Mouse (Mus musculus): ENCODE data around the gene Ctxn1. TPM values are rescaled to one million over a fixed set of nuclear protein-coding genes. Genes with fewer than 3 reads are reported as not detected.
A peak's percentile ranks its signal among the peaks of the same experiment; 100 is the strongest.

The Ctxn1 gene
- total and polyA plus RNA-seq, 3 experiments = 0.58 to 5.6 TPM; not detected in 1

DNA sequence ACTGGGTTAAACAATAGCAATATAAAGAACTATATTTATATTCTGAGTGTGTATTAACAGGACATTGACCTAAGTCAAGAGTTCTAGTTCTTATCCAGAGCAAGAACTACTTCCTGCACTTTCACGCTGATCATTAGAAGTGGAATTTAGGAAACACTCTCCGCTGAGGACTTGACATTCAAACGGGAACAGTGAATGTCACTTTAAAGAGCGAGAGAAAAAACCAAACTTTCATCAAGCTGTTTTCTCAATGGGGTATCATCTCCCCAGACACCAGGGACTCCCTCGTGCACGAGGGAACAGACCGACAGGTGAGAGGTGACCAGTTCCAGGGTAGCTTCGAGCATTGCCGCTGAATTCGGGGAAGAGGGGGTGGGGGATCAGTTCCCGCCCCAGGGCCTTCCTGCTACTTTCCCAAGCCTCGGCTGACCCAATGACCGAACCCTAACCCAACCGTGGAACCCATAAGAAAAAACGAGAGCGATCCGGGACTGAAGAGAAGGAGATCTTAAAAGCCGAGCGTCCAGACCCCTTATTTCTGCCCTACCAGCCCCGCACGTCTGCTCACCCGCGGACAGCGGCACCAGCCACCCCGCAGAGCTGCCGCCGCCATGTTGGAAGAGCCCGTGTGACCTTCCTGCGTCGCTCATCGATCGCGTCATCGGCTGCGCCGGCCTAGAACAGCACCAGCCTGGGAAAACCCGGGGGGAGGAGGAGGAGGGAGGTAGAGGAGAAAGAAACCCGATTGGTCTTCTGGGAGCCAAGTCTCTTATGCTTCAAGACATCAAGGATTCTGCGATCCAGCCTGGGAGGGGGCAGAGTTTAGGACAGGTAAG lies 16.4 kb upstream of the Ctxn1 start, which contains the start of gene Timm44:
Gene Timm44 (minus strand): TSS at position 639 of the 836 bp plus-strand sequence.
- no peaks in the 10 kb centered on the region for H3K9me3 ChIP-seq (replicated peaks; ENCODE audit: insufficient read depth, low read length)

DNA sequence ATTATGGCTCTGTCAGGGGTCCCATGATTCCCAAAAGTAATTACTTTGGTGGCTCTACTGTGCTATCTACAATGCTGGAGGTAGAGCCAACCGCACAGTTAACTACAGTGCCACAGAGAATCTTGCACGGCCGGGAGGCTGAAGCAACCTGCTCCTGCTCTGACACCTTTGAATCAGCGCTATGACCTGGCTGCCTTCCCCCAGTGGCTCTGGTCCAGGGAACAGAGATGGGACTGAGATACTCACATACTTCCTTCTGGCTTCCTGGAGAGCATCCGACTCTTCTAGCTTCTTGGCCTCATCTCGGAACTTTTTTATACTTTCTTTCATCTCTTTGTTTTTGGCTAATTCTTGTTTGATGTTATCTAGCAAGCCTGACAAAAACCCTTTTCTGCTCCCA lies 10.5 kb upstream of the Ctxn1 start:
- Histone ChIP-seq H3K9ac (ENCODE audit: control insufficient read depth, low read depth, low read length, poor library complexity, severe bottlenecking) (no peak overlapping the region), H3K9me3 (replicated peaks; ENCODE audit: insufficient read depth, low read length) (no peaks in the 10 kb centered on the region), H3K4me1 (ENCODE audit: control insufficient read depth in 1 of 2, insufficient read depth in 2 of 2, low read length in 2 of 2) (peaks cover 0 to 4% of the 10 kb centered on the region in 2 experiments; a peak in 1 of 4 replicates), H3K79me2 (ENCODE audit: control insufficient read depth, insufficient read depth, low read length, poor library complexity) (peaks cover 3% of the 10 kb centered on the region), H3K4me3 (ENCODE audit: control insufficient read depth in 1 of 2, insufficient read depth in 1 of 2, low read depth in 2 of 2, low read length in 2 of 2) (no peak overlapping the region), H3K27me3 (ENCODE audit: control insufficient read depth in 1 of 2, insufficient read depth in 2 of 2, low read length in 2 of 2) (no peaks in the 10 kb centered on the region), H3K36me3 (ENCODE audit: control insufficient read depth in 1 of 2, insufficient read depth in 2 of 2, low read length in 2 of 2) (peaks cover 6 to 24% of the 10 kb centered on the region in 2 experiments), H3K27ac (ENCODE audit: control insufficient read depth, low read depth, low read length) (no peak overlapping the region)
- DNase-seq (ENCODE audit: low read depth, low spot score) = no peak
- TF ChIP-seq JUND (IDR thresholded peaks at IDR 0.05; ENCODE audit: low read depth, low read length) (no peak), MAX (IDR thresholded peaks at IDR 0.05; ENCODE audit: low read length) (no peak), KAT2A (conservative IDR thresholded peaks at IDR 0.05; ENCODE audit: low read depth, low read length) (no peak), SMC3 (IDR thresholded peaks at IDR 0.05; ENCODE audit: low read depth, low read length) (no peak), BHLHE40 (IDR thresholded peaks at IDR 0.05; ENCODE audit: borderline replicate concordance, low read depth, low read length) (no peak), TBP (IDR thresholded peaks at IDR 0.05; ENCODE audit: low read depth, low read length) (no peak), ZKSCAN1 (IDR thresholded peaks at IDR 0.05; ENCODE audit: low read depth, low read length) (no peak), MXI1 (IDR thresholded peaks at IDR 0.05; ENCODE audit: low read depth, low read length) (no peak), NELFE (IDR thresholded peaks at IDR 0.05; ENCODE audit: low read depth, low read length) (no peak), E2F4 (IDR thresholded peaks at IDR 0.05; ENCODE audit: borderline replicate concordance, low read depth, low read length) (no peak), USF2 (IDR thresholded peaks at IDR 0.05; ENCODE audit: borderline replicate concordance in 1 of 2, insufficient read depth in 1 of 2, low read depth in 1 of 2, low read length in 2 of 2) (no peak), GATA1 (IDR thresholded peaks at IDR 0.05; ENCODE audit: low read depth, low read length) (no peak), TCF12 (IDR thresholded peaks at IDR 0.05; ENCODE audit: low read depth, low read length) (no peak), EP300 (IDR thresholded peaks at IDR 0.05; ENCODE audit: low read depth in 1 of 2, low read length in 2 of 2) (no peak), ZNF384 (IDR thresholded peaks at IDR 0.05; ENCODE audit: low read depth, low read length) (no peak)

More for the DNA sequence above, 16.4 kb upstream of the Ctxn1 start, which contains the start of gene Timm44:
- peak; percentile 97 for DNase-seq (ENCODE audit: low read depth, low spot score)
- Histone ChIP-seq H3K9ac (ENCODE audit: control insufficient read depth, low read depth, low read length, poor library complexity, severe bottlenecking) (peak within 1 kb of the TSS; percentile 92), H3K36me3 (ENCODE audit: control insufficient read depth in 1 of 2, insufficient read depth in 2 of 2, low read length in 2 of 2) (peaks cover 8 to 9% of the 10 kb centered on the region in 2 experiments), H3K27ac (ENCODE audit: control insufficient read depth, low read depth, low read length) (peak within 1 kb of the TSS; percentile 69), H3K27me3 (ENCODE audit: control insufficient read depth in 1 of 2, insufficient read depth in 2 of 2, low read length in 2 of 2) (no peaks in the 10 kb centered on the region), H3K4me1 (ENCODE audit: control insufficient read depth in 1 of 2, insufficient read depth in 2 of 2, low read length in 2 of 2) (peaks cover 2 to 10% of the 10 kb centered on the region in 2 experiments; a peak in 3 of 4 replicates), H3K4me3 (ENCODE audit: control insufficient read depth in 1 of 2, insufficient read depth in 1 of 2, low read depth in 2 of 2, low read length in 2 of 2) (peak within 1 kb of the TSS; percentile 53 to 91), H3K79me2 (ENCODE audit: control insufficient read depth, insufficient read depth, low read length, poor library complexity) (peaks cover 15% of the 10 kb centered on the region)
- TF ChIP-seq MYC (IDR thresholded peaks at IDR 0.05; ENCODE audit: low read depth, low read length) (peak; percentile 32; the same call in 1 of the 2 replicates), MYB (IDR thresholded peaks at IDR 0.05; ENCODE audit: low read depth, low read length) (no peak), JUND (IDR thresholded peaks at IDR 0.05; ENCODE audit: low read depth, low read length) (no peak), ELF1 (IDR thresholded peaks at IDR 0.05; ENCODE audit: low read depth, low read length) (peak; percentile 73), MXI1 (IDR thresholded peaks at IDR 0.05; ENCODE audit: low read depth, low read length) (peak; percentile 90), ETS1 (IDR thresholded peaks at IDR 0.05; ENCODE audit: low read depth, low read length) (no peak), MAZ (IDR thresholded peaks at IDR 0.05; ENCODE audit: low read depth, low read length) (peak; percentile 97), NELFE (IDR thresholded peaks at IDR 0.05; ENCODE audit: low read depth, low read length) (peak; percentile 90), NRF1 (IDR thresholded peaks at IDR 0.05; ENCODE audit: insufficient read depth, low read depth, low read length, poor library complexity, severe bottlenecking) (peak; percentile 53; the same call in 1 of the 2 replicates), TCF12 (IDR thresholded peaks at IDR 0.05; ENCODE audit: low read depth, low read length) (peak; percentile 68), CHD1 (IDR thresholded peaks at IDR 0.05; ENCODE audit: low read depth, low read length) (peak; percentile 86; the same call in 1 of the 2 replicates), POLR2AphosphoS2 (IDR thresholded peaks at IDR 0.05; ENCODE audit: low read length) (peak; percentile 72; the same call in 1 of the 2 replicates), MEF2A (IDR thresholded peaks at IDR 0.05; ENCODE audit: extremely low read depth, insufficient replicate concordance, low read depth, low read length, poor library complexity, severe bottlenecking) (no peak), POLR2A (IDR thresholded peaks at IDR 0.05; ENCODE audit: control insufficient read depth in 1 of 2, insufficient read depth in 1 of 2, low read depth in 1 of 2, low read length in 2 of 2, poor library complexity in 1 of 2) (peak; percentile 86 to 91), SIN3A (IDR thresholded peaks at IDR 0.05; ENCODE audit: low read length) (peak; percentile 93), GABPA (IDR thresholded peaks at IDR 0.05; ENCODE audit: low read depth, low read length) (no peak), MAX (IDR thresholded peaks at IDR 0.05; ENCODE audit: low read length) (peak; percentile 28), TBP (IDR thresholded peaks at IDR 0.05; ENCODE audit: low read depth, low read length) (peak; percentile 82), BHLHE40 (IDR thresholded peaks at IDR 0.05; ENCODE audit: borderline replicate concordance, low read depth, low read length) (no peak), USF2 (IDR thresholded peaks at IDR 0.05; ENCODE audit: borderline replicate concordance in 1 of 2, insufficient read depth in 1 of 2, low read depth in 1 of 2, low read length in 2 of 2) (0 out of 4 replicates have a peak, but pooled peaks of 1 of the 2 experiments have one; percentile 9), USF1 (IDR thresholded peaks at IDR 0.05; ENCODE audit: low read depth, low read length) (peak; percentile 90), HCFC1 (IDR thresholded peaks at IDR 0.05; ENCODE audit: low read depth, low read length) (peak; percentile 96), UBTF (IDR thresholded peaks at IDR 0.05; ENCODE audit: borderline replicate concordance, insufficient read depth, low read depth, low read length) (no peak), ZMIZ1 (IDR thresholded peaks at IDR 0.05; ENCODE audit: low read depth, low read length) (peak; percentile 62; the same call in 1 of the 2 replicates), KAT2A (conservative IDR thresholded peaks at IDR 0.05; ENCODE audit: low read depth, low read length) (peak; percentile 72; the same call in 1 of the 2 replicates)

Data from MEL (cell line).